Mouse (Mus musculus) limb, embryonic 11.5 days (tissue): ENCODE measurements at regions not wholly inside any gene's neighbourhood (a gene's known extent, or its start where the extent isn't known, plus 50 kb on each side); places are given as distances from the start of the nearest gene placed in this dataset.

Experiments used
- ATAC-seq: fragments of 200-750 bp; cut with Nextera tagmentation; 2 replicates; pipeline ENCODE4 v1.8.0; 2017; ENCODE audit warnings: low read depth; ENCODE audit not compliant: insufficient number of reproducible peaks, low FRiP score, low TSS enrichment
- DNase-seq: peaks from one replicate; pipeline ENCODE4 v3.0.0-alpha.2; 2015; ENCODE audit warnings: low spot score
- H3K27ac ChIP-seq: fragments of 300-500 bp; sonication (generic); replicated peaks from 2 replicates; pipeline ENCODE4 v1.5.1; 2014; ENCODE audit warnings: low read depth, mild to moderate bottlenecking, low read length
- H3K27me3 ChIP-seq: fragments of 300-500 bp; sonication (generic); 2 replicates; pipeline ENCODE4 v1.6.1; 2014; ENCODE audit warnings: mild to moderate bottlenecking, low read length, mixed read lengths; ENCODE audit not compliant: control insufficient read depth, insufficient read depth
- H3K36me3 ChIP-seq: fragments of 300-500 bp; sonication (generic); 2 replicates; pipeline ENCODE4 v1.6.1; 2014; ENCODE audit warnings: mild to moderate bottlenecking, low read length, moderate library complexity, mixed read lengths; ENCODE audit not compliant: control insufficient read depth, insufficient read depth
- H3K4me1 ChIP-seq: fragments of 300-500 bp; sonication (generic); 2 replicates; pipeline ENCODE4 v1.6.1; 2014; ENCODE audit warnings: low read length, mixed read lengths; ENCODE audit not compliant: control insufficient read depth, insufficient read depth
- H3K4me2 ChIP-seq: fragments of 300-500 bp; sonication (generic); 2 replicates; pipeline ENCODE4 v1.6.1; 2014; ENCODE audit warnings: low read depth, mild to moderate bottlenecking, moderate library complexity; ENCODE audit not compliant: severe bottlenecking
- H3K4me3 ChIP-seq: fragments of 300-500 bp; sonication (generic); 2 replicates; pipeline ENCODE4 v1.5.1; 2014; ENCODE audit warnings: low read depth, low read length
- H3K9ac ChIP-seq: fragments of 300-500 bp; sonication (generic); 2 replicates; pipeline ENCODE4 v1.6.1; 2014; ENCODE audit warnings: mild to moderate bottlenecking, low read length
- H3K9me3 ChIP-seq: fragments of 300-500 bp; sonication (generic); 2 replicates; pipeline ENCODE4 v1.6.1; 2016; ENCODE audit warnings: low read length; ENCODE audit not compliant: control insufficient read depth
- WGBS: fragments of 180-500 bp; shearing (Covaris S2); extraction: QIAGEN DNeasy Blood & Tissue Kit; methylation state at CpG from one replicate; pipeline ENCODE4 v1.1.7; 2014; 5-methylcytosine and 5-hydroxymethylcytosine counted together

GRCm38 (mm10) chr3:35282106-35282505, 471.8 kb upstream of the Atp11b start:
- 89% methylated on average over 2 of the region's 2 CpGs for WGBS
- H3K4me3 ChIP-seq: no peak overlapping the region
- no peak for ATAC-seq

GRCm38 (mm10) chr3:35294771-35295170, 459.1 kb upstream of the Atp11b start:
- Histone ChIP-seq H3K9me3 (no peaks in the 10 kb centered on the region), H3K9ac (no peak overlapping the region), H3K4me3 (no peak overlapping the region), H3K4me2 (no peak overlapping the region), H3K27ac (no peak overlapping the region), H3K4me1 (no peaks in the 10 kb centered on the region), H3K27me3 (no peaks in the 10 kb centered on the region), H3K36me3 (no peaks in the 10 kb centered on the region)
- DNase-seq: no peak
- WGBS: 78% methylated on average over 1 of the region's 1 CpGs
- no peak for ATAC-seq

More at GRCm38 (mm10) chr3:35282106-35282505, 471.8 kb upstream of the Atp11b start:
- Histone ChIP-seq H3K9ac (no peak overlapping the region), H3K9me3 (no peaks in the 10 kb centered on the region), H3K4me1 (no peaks in the 10 kb centered on the region), H3K27me3 (no peaks in the 10 kb centered on the region), H3K36me3 (no peaks in the 10 kb centered on the region), H3K27ac (no peak overlapping the region), H3K4me2 (no peak overlapping the region)
- no peak for DNase-seq

- no peak for DNase-seq
- H3K4me1 ChIP-seq: no peaks in the 10 kb centered on the region
- H3K9me3 ChIP-seq: no peaks in the 10 kb centered on the region
- no peaks in the 10 kb centered on the region for H3K36me3 ChIP-seq
- H3K27me3 ChIP-seq: no peaks in the 10 kb centered on the region
- no peak for ATAC-seq
- H3K4me2 ChIP-seq: no peak overlapping the region
- H3K4me3 ChIP-seq: no peak overlapping the region
- H3K9ac ChIP-seq: no peak overlapping the region
- no peak overlapping the region for H3K27ac ChIP-seq
- 42% methylated on average over 4 of the region's 4 CpGs for WGBS
Measured at GRCm38 (mm10) chr3:35295746-35296145, 458.2 kb upstream of the Atp11b start.

GRCm38 (mm10) chr3:35299036-35299435, 454.9 kb upstream of the Atp11b start:
- Histone ChIP-seq H3K4me2 (no peak overlapping the region), H3K27me3 (no peaks in the 10 kb centered on the region), H3K4me1 (no peaks in the 10 kb centered on the region), H3K9ac (no peak overlapping the region), H3K9me3 (no peaks in the 10 kb centered on the region; the same call in 1 of the 2 replicates), H3K4me3 (no peak overlapping the region), H3K36me3 (no peaks in the 10 kb centered on the region), H3K27ac (no peak overlapping the region)
- DNase-seq (no peak), ATAC-seq (no peak)

- DNase-seq (no peak), ATAC-seq (no peak)
- H3K4me2 ChIP-seq: no peak overlapping the region
- H3K9me3 ChIP-seq: no peaks in the 10 kb centered on the region; the same call in 1 of the 2 replicates
- 90% methylated on average over 4 of the region's 4 CpGs for WGBS
- no peak overlapping the region for H3K4me3 ChIP-seq
- no peaks in the 10 kb centered on the region for H3K36me3 ChIP-seq
- no peak overlapping the region for H3K27ac ChIP-seq
- no peaks in the 10 kb centered on the region for H3K4me1 ChIP-seq
- no peak overlapping the region for H3K9ac ChIP-seq
- no peaks in the 10 kb centered on the region for H3K27me3 ChIP-seq
Measured at GRCm38 (mm10) chr3:35306013-35306412, 447.9 kb upstream of the Atp11b start.

- Histone ChIP-seq H3K27me3 (no peaks in the 10 kb centered on the region), H3K4me3 (no peak overlapping the region), H3K4me1 (no peaks in the 10 kb centered on the region), H3K4me2 (no peak overlapping the region), H3K9ac (no peak overlapping the region), H3K27ac (0 out of 2 replicates have a peak overlapping the region, but pooled peaks have one; percentile 8), H3K36me3 (no peaks in the 10 kb centered on the region), H3K9me3 (no peaks in the 10 kb centered on the region)
- 44% methylated on average over 10 of the region's 10 CpGs for WGBS
- ATAC-seq (peak; percentile 46; the same call in 1 of the 2 replicates), DNase-seq (peak; percentile 38)
Measured at GRCm38 (mm10) chr3:35314177-35314576, 439.7 kb upstream of the Atp11b start.

GRCm38 (mm10) chr3:35315162-35315561, 438.7 kb upstream of the Atp11b start:
- Histone ChIP-seq H3K36me3 (no peaks in the 10 kb centered on the region), H3K4me2 (no peak overlapping the region), H3K27ac (no peak overlapping the region), H3K27me3 (no peaks in the 10 kb centered on the region), H3K4me3 (no peak overlapping the region), H3K4me1 (no peaks in the 10 kb centered on the region; the same call in 1 of the 2 replicates), H3K9ac (no peak overlapping the region), H3K9me3 (no peaks in the 10 kb centered on the region)
- no peak for ATAC-seq
- DNase-seq: no peak
- 90% methylated on average over 6 of the region's 6 CpGs for WGBS

- H3K9ac ChIP-seq: no peak overlapping the region
- H3K27me3 ChIP-seq: no peaks in the 10 kb centered on the region
- peaks cover 3% of the 10 kb centered on the region for H3K4me1 ChIP-seq
- no peak overlapping the region for H3K27ac ChIP-seq
- H3K4me2 ChIP-seq: no peak overlapping the region
- no peak for ATAC-seq
- DNase-seq: no peak
- H3K4me3 ChIP-seq: no peak overlapping the region
- WGBS: 65% methylated on average over 13 of the region's 13 CpGs
- no peaks in the 10 kb centered on the region for H3K36me3 ChIP-seq
- no peaks in the 10 kb centered on the region for H3K9me3 ChIP-seq
Measured at GRCm38 (mm10) chr3:35318348-35318747, 435.6 kb upstream of the Atp11b start.

GRCm38 (mm10) chr3:35320844-35321393, 433.0 kb upstream of the Atp11b start:
- ATAC-seq: peak; percentile 42; the same call in 1 of the 2 replicates
- 36% methylated on average over 7 of the region's 7 CpGs for WGBS

More at GRCm38 (mm10) chr3:35320844-35321393, 433.0 kb upstream of the Atp11b start:
- H3K4me1 ChIP-seq: peaks cover 3% of the 10 kb centered on the region
- no peaks in the 10 kb centered on the region for H3K9me3 ChIP-seq
- no peaks in the 10 kb centered on the region for H3K36me3 ChIP-seq
- H3K9ac ChIP-seq: no peak overlapping the region
- peak; percentile 31 for DNase-seq
- H3K4me2 ChIP-seq: no peak overlapping the region
- no peak overlapping the region for H3K4me3 ChIP-seq
- H3K27ac ChIP-seq: no peak overlapping the region
- no peaks in the 10 kb centered on the region for H3K27me3 ChIP-seq
